Mouse (Mus musculus): Measurements from ENCODE around the gene Prpf6. TPM values are rescaled to one million over a fixed set of nuclear protein-coding genes. Genes with fewer than 3 reads are reported as not detected.

The Prpf6 gene
- total and polyA plus RNA-seq, 3 experiments: 28.3 to 53.8 (median 48.1) TPM

DNA sequence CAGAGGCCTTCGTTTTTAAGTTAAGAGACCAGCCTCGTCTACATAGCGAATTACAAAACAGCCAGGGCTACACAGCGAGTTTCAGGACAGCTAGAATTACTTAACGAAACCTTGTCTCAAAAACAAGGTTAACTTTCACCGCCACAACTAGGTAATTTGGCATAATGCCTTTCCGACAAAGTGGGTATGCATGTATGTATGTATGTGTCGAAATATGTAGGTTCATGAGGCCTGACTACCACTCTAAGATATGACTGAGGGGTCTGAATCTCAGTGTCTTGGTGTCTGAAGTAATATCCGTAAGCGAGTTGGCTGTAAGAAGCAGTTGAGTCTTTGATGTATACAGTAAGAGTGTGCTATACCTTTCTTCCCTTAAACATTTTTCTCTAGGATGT is 10.1 kb downstream of the Prpf6 start:
- Histone ChIP-seq H3K27ac (ENCODE audit: insufficient read depth, low read depth) (no peak overlapping the region), H3K9me3 (replicated peaks; ENCODE audit: low read length) (no peaks in the 10 kb centered on the region), H3K4me2 (ENCODE audit: insufficient read depth, low read depth, poor library complexity, severe bottlenecking) (peak overlapping the region; percentile 95), H3K36me3 (replicated peaks in 1 of 2; ENCODE audit: control insufficient read depth in 1 of 2, insufficient read depth in 1 of 2, low read length in 1 of 2) (peaks cover 0 to 11% of the 10 kb centered on the region in 2 experiments), H3K4me3 (replicated peaks in 1 of 3; ENCODE audit: low read depth in 2 of 3, low read length in 2 of 3, poor library complexity in 1 of 3) (peak overlapping the region; percentile 57 to 96 (median 80)), H3K27me3 (replicated peaks) (peaks cover 18% of the 10 kb centered on the region), H3K4me1 (ENCODE audit: control insufficient read depth in 1 of 2, insufficient read depth in 2 of 2) (peaks cover 7 to 35% of the 10 kb centered on the region in 2 experiments; a peak in 3 of 4 replicates), H3K79me2 (replicated peaks; ENCODE audit: control insufficient read depth, extremely low read depth, insufficient read depth, poor library complexity, severe bottlenecking) (peaks cover 17% of the 10 kb centered on the region), H3K9ac (ENCODE audit: insufficient read depth, low read depth) (peak overlapping the region; percentile 91)
- TF ChIP-seq EP300 (IDR thresholded peaks at IDR 0.05; ENCODE audit: low read length) (no peak), ZNF384 (IDR thresholded peaks at IDR 0.05; ENCODE audit: low read depth, low read length) (no peak), SIN3A (IDR thresholded peaks at IDR 0.05; ENCODE audit: low read length) (no peak), RCOR1 (conservative IDR thresholded peaks at IDR 0.05; ENCODE audit: low read depth, low read length) (no peak), JUN (IDR thresholded peaks at IDR 0.05; ENCODE audit: insufficient read depth, low read depth, low read length) (no peak), ELF1 (IDR thresholded peaks at IDR 0.05; ENCODE audit: low read depth, low read length) (no peak), RAD21 (IDR thresholded peaks at IDR 0.05; ENCODE audit: low read depth, low read length) (no peak), CHD1 (IDR thresholded peaks at IDR 0.05; ENCODE audit: low read depth, low read length) (no peak), NRF1 (IDR thresholded peaks at IDR 0.05; ENCODE audit: low read depth, low read length) (no peak), IRF4 (IDR thresholded peaks at IDR 0.05; ENCODE audit: low read depth, low read length) (no peak), CHD2 (IDR thresholded peaks at IDR 0.05; ENCODE audit: low read length) (no peak), NELFE (IDR thresholded peaks at IDR 0.05; ENCODE audit: low read depth, low read length) (no peak), USF1 (IDR thresholded peaks at IDR 0.05; ENCODE audit: low read depth, low read length) (no peak), ETS1 (conservative IDR thresholded peaks at IDR 0.05; ENCODE audit: low read depth, low read length) (no peak), POLR2AphosphoS2 (IDR thresholded peaks at IDR 0.05; ENCODE audit: low read depth, low read length) (no peak), JUND (conservative IDR thresholded peaks at IDR 0.05; ENCODE audit: low read depth, low read length) (no peak)
- in situ Hi-C loops (cut with MboI; ENCODE audit: low pct_ligation_motif_present, low pct_unique_long_range_greater_than_20kb, low sequenced_read_pairs) (no loop called here), dilution Hi-C loops (cut with MboI; ENCODE audit: extremely low pct_ligation_motif_present, extremely low pct_unique_long_range_greater_than_20kb, low sequenced_read_pairs) (no loop called here)
- DNase-seq (ENCODE audit: extremely low read depth): no peak

DNA sequence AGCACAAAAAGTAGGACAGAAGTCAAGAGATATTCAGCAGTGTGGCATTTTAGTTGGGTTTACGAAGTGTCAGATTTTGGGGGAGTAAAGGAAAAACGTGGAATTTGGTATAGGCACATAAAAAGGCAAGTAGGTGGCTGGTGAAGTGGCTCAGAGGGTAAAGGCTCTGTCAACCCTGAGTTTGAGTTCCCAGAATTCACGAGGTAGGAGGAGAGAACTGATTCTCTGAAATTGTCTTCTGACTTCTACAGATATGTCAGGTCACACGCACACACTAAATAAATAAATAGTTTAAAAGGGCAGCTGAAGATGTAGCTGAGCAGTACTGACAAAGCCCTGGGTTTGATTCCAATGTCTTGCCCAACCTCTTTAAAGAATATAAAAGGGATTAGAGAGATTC is 10.7 kb downstream of the Prpf6 start:
- H3K36me3 ChIP-seq (replicated peaks in 1 of 2; ENCODE audit: control insufficient read depth in 1 of 2, insufficient read depth in 1 of 2, low read length in 1 of 2): peaks cover 0 to 12% of the 10 kb centered on the region in 2 experiments
- peak overlapping the region; percentile 91 for H3K9ac ChIP-seq (ENCODE audit: insufficient read depth, low read depth)
- peaks cover 16% of the 10 kb centered on the region for H3K27me3 ChIP-seq (replicated peaks)
- dilution Hi-C loops (cut with MboI; ENCODE audit: extremely low pct_ligation_motif_present, extremely low pct_unique_long_range_greater_than_20kb, low sequenced_read_pairs): no loop called here
- in situ Hi-C loops (cut with MboI; ENCODE audit: low pct_ligation_motif_present, low pct_unique_long_range_greater_than_20kb, low sequenced_read_pairs): no loop called here
- DNase-seq (ENCODE audit: extremely low read depth): no peak
- peak overlapping the region; percentile 95; the same call in 1 of the 2 replicates for H3K4me2 ChIP-seq (ENCODE audit: insufficient read depth, low read depth, poor library complexity, severe bottlenecking)
- H3K27ac ChIP-seq (ENCODE audit: insufficient read depth, low read depth): no peak overlapping the region
- H3K4me1 ChIP-seq (ENCODE audit: control insufficient read depth in 1 of 2, insufficient read depth in 2 of 2): peaks cover 7 to 35% of the 10 kb centered on the region in 2 experiments; a peak in 3 of 4 replicates
- peaks cover 17% of the 10 kb centered on the region for H3K79me2 ChIP-seq (replicated peaks; ENCODE audit: control insufficient read depth, extremely low read depth, insufficient read depth, poor library complexity, severe bottlenecking)
- TF ChIP-seq ZNF384 (IDR thresholded peaks at IDR 0.05; ENCODE audit: low read depth, low read length) (no peak), NELFE (IDR thresholded peaks at IDR 0.05; ENCODE audit: low read depth, low read length) (no peak), POLR2A (IDR thresholded peaks at IDR 0.05; ENCODE audit: low read depth, low read length) (no peak), TCF12 (IDR thresholded peaks at IDR 0.05; ENCODE audit: low read depth, low read length) (no peak)
- no peak overlapping the region for H3K4me3 ChIP-seq (replicated peaks in 1 of 3; ENCODE audit: low read depth in 2 of 3, low read length in 2 of 3, poor library complexity in 1 of 3)
- no peaks in the 10 kb centered on the region for H3K9me3 ChIP-seq (replicated peaks; ENCODE audit: low read length)
